Mouse (Mus musculus): Measurements from ENCODE around the gene Itgb2. TPM values are rescaled to one million over a fixed set of nuclear protein-coding genes. Genes with fewer than 3 reads are reported as not detected.

The Itgb2 gene
- polyA plus RNA-seq, 2 experiments, result 8.7 to 11.1 TPM

GRCm38 (mm10) chr10:77582285-77582618 is 52.2 kb downstream of the Itgb2 start:
- no peaks in the 10 kb centered on the region for H3K9me3 ChIP-seq (ENCODE audit: control insufficient read depth, low read length)

GRCm38 (mm10) chr10:77583795-77584422 is 53.9 kb downstream of the Itgb2 start:
- Histone ChIP-seq H3K9ac (replicated peaks) (no peak overlapping the region; the same call in 1 of the 2 replicates), H3K27me3 (ENCODE audit: control insufficient read depth, insufficient read depth, low read length) (no peaks in the 10 kb centered on the region), H3K36me3 (replicated peaks; ENCODE audit: control insufficient read depth, insufficient read depth, low read depth) (no peaks in the 10 kb centered on the region; the same call in 1 of the 2 replicates), H3K27ac (no peak overlapping the region), H3K4me1 (replicated peaks; ENCODE audit: control insufficient read depth in 2 of 2, insufficient read depth in 2 of 2, low read length in 1 of 2) (peaks cover 8 to 35% of the 10 kb centered on the region in 2 experiments), H3K4me3 (ENCODE audit: insufficient read depth in 1 of 2, low read depth in 2 of 2, low read length in 2 of 2) (peak overlapping the region in 1 of 2 experiments; percentile 18; a peak in 2 of 4 replicates), H3K9me3 (ENCODE audit: control insufficient read depth, low read length) (no peaks in the 10 kb centered on the region), H3K4me2 (ENCODE audit: low read depth) (peak overlapping the region; percentile 91)
- peak in 1 of 3 experiments; percentile 66 for DNase-seq (ENCODE audit: low read depth in 3 of 3, low spot score in 3 of 3)
- 21% methylated on average over 10 of the region's 10 CpGs for WGBS (ENCODE audit: insufficient replicate concordance)
- no peak for ATAC-seq (ENCODE audit: insufficient read depth)
- TF ChIP-seq EP300 (IDR thresholded peaks at IDR 0.05; ENCODE audit: low read depth), result no peak
- no peak for TF ChIP-seq CTCF (IDR thresholded peaks at IDR 0.05; ENCODE audit: low read depth)

More at GRCm38 (mm10) chr10:77582285-77582618, 52.2 kb downstream of the Itgb2 start:
- Histone ChIP-seq H3K36me3 (replicated peaks; ENCODE audit: control insufficient read depth, insufficient read depth, low read depth) (no peaks in the 10 kb centered on the region), H3K4me1 (replicated peaks; ENCODE audit: control insufficient read depth in 2 of 2, insufficient read depth in 2 of 2, low read length in 1 of 2) (peaks cover 8 to 27% of the 10 kb centered on the region in 2 experiments), H3K9ac (replicated peaks) (peak overlapping the region; percentile 88), H3K4me2 (ENCODE audit: low read depth) (peak overlapping the region; percentile 91), H3K27ac (peak overlapping the region; percentile 87), H3K4me3 (ENCODE audit: insufficient read depth in 1 of 2, low read depth in 2 of 2, low read length in 2 of 2) (peak overlapping the region; percentile 80 to 83), H3K27me3 (ENCODE audit: control insufficient read depth, insufficient read depth, low read length) (no peaks in the 10 kb centered on the region)
- WGBS (ENCODE audit: insufficient replicate concordance), result 2% methylated on average over 8 of the region's 8 CpGs
- DNase-seq (ENCODE audit: low read depth in 3 of 3, low spot score in 3 of 3), result no peak
- ATAC-seq (ENCODE audit: insufficient read depth), result peak; percentile 11; the same call in 1 of the 2 replicates
- TF ChIP-seq CTCF (IDR thresholded peaks at IDR 0.05; ENCODE audit: low read depth) (no peak), EP300 (IDR thresholded peaks at IDR 0.05; ENCODE audit: low read depth) (no peak)

GRCm38 (mm10) chr10:77586637-77587036 is 56.6 kb downstream of the Itgb2 start:
- Histone ChIP-seq H3K36me3 (replicated peaks; ENCODE audit: control insufficient read depth, insufficient read depth, low read depth) (peaks cover 3% of the 10 kb centered on the region; the same call in 1 of the 2 replicates), H3K9me3 (ENCODE audit: control insufficient read depth, low read length) (no peaks in the 10 kb centered on the region), H3K27ac (no peak overlapping the region), H3K27me3 (ENCODE audit: control insufficient read depth, insufficient read depth, low read length) (no peaks in the 10 kb centered on the region), H3K4me1 (replicated peaks; ENCODE audit: control insufficient read depth in 2 of 2, insufficient read depth in 2 of 2, low read length in 1 of 2) (peaks cover 14 to 40% of the 10 kb centered on the region in 2 experiments), H3K4me2 (ENCODE audit: low read depth) (no peak overlapping the region), H3K4me3 (ENCODE audit: insufficient read depth in 1 of 2, low read depth in 2 of 2, low read length in 2 of 2) (no peak overlapping the region), H3K9ac (replicated peaks) (no peak overlapping the region)
- WGBS (ENCODE audit: insufficient replicate concordance), result 76% methylated on average over 3 of the region's 3 CpGs
- ATAC-seq (ENCODE audit: insufficient read depth), result no peak
- TF ChIP-seq EP300 (IDR thresholded peaks at IDR 0.05; ENCODE audit: low read depth), result no peak
- TF ChIP-seq CTCF (IDR thresholded peaks at IDR 0.05; ENCODE audit: low read depth), result no peak
- DNase-seq (ENCODE audit: low read depth in 3 of 3, low spot score in 3 of 3), result no peak

- no peaks in the 10 kb centered on the region for H3K27me3 ChIP-seq (ENCODE audit: control insufficient read depth, insufficient read depth, low read length)
- TF ChIP-seq CTCF (IDR thresholded peaks at IDR 0.05; ENCODE audit: low read depth), result no peak
- no peak overlapping the region for H3K27ac ChIP-seq
- peaks cover 3% of the 10 kb centered on the region; the same call in 1 of the 2 replicates for H3K36me3 ChIP-seq (replicated peaks; ENCODE audit: control insufficient read depth, insufficient read depth, low read depth)
- ATAC-seq (ENCODE audit: insufficient read depth) (no peak), DNase-seq (ENCODE audit: low read depth in 3 of 3, low spot score in 3 of 3) (no peak)
- peaks cover 14 to 40% of the 10 kb centered on the region in 2 experiments for H3K4me1 ChIP-seq (replicated peaks; ENCODE audit: control insufficient read depth in 2 of 2, insufficient read depth in 2 of 2, low read length in 1 of 2)
- 87% methylated on average over 6 of the region's 6 CpGs for WGBS (ENCODE audit: insufficient replicate concordance)
- H3K4me3 ChIP-seq (ENCODE audit: insufficient read depth in 1 of 2, low read depth in 2 of 2, low read length in 2 of 2), result no peak overlapping the region
- no peak overlapping the region for H3K9ac ChIP-seq (replicated peaks)
- no peaks in the 10 kb centered on the region for H3K9me3 ChIP-seq (ENCODE audit: control insufficient read depth, low read length)
- H3K4me2 ChIP-seq (ENCODE audit: low read depth), result no peak overlapping the region
Observed at GRCm38 (mm10) chr10:77587091-77587775, 57.2 kb downstream of the Itgb2 start.

- TF ChIP-seq CTCF (IDR thresholded peaks at IDR 0.05; ENCODE audit: low read depth) (no peak), EP300 (IDR thresholded peaks at IDR 0.05; ENCODE audit: low read depth) (no peak)
- peaks cover 7 to 31% of the 10 kb centered on the region in 2 experiments for H3K4me1 ChIP-seq (replicated peaks; ENCODE audit: control insufficient read depth in 2 of 2, insufficient read depth in 2 of 2, low read length in 1 of 2)
- no peak overlapping the region for H3K27ac ChIP-seq
- ATAC-seq (ENCODE audit: insufficient read depth) (no peak), DNase-seq (ENCODE audit: low read depth in 3 of 3, low spot score in 3 of 3) (no peak)
- no peaks in the 10 kb centered on the region for H3K9me3 ChIP-seq (ENCODE audit: control insufficient read depth, low read length)
- no peaks in the 10 kb centered on the region for H3K27me3 ChIP-seq (ENCODE audit: control insufficient read depth, insufficient read depth, low read length)
- no peak overlapping the region for H3K9ac ChIP-seq (replicated peaks)
- no peak overlapping the region for H3K4me3 ChIP-seq (ENCODE audit: insufficient read depth in 1 of 2, low read depth in 2 of 2, low read length in 2 of 2)
- H3K4me2 ChIP-seq (ENCODE audit: low read depth), result no peak overlapping the region
- H3K36me3 ChIP-seq (replicated peaks; ENCODE audit: control insufficient read depth, insufficient read depth, low read depth), result peaks cover 3% of the 10 kb centered on the region; the same call in 1 of the 2 replicates
- WGBS (ENCODE audit: insufficient replicate concordance), result 80% methylated on average over 2 of the region's 2 CpGs
Observed at GRCm38 (mm10) chr10:77588036-77588435, 58.0 kb downstream of the Itgb2 start.
